Mouse (Mus musculus): ENCODE results near the gene Tssk3. TPM values are rescaled to one million over a fixed set of nuclear protein-coding genes. Genes with fewer than 3 reads are reported as not detected.
"Not testable (repeated sequence)": the region's sequence is repeated elsewhere in the genome, so short reads cannot be mapped to it uniquely, and the experiment has no call there.

The Tssk3 gene
- polyA plus RNA-seq, 1 experiment, result not detected

GRCm38 (mm10) chr4:129476047-129476446, 14.8 kb downstream of the Tssk3 start:
- H3K9me3 ChIP-seq, result no peaks in the 10 kb centered on the region
- TF ChIP-seq GATA1 (IDR thresholded peaks at IDR 0.05; ENCODE audit: borderline replicate concordance, low read length) (no peak), FLI1 (IDR thresholded peaks at IDR 0.05; ENCODE audit: low read length) (no peak)
- H3K36me3 ChIP-seq (replicated peaks; ENCODE audit: low read length), result peaks cover 94% of the 10 kb centered on the region
- no peaks in the 10 kb centered on the region for H3K27me3 ChIP-seq (replicated peaks)
- no peak overlapping the region for H3K4me3 ChIP-seq (replicated peaks)
- peaks cover 12% of the 10 kb centered on the region for H3K4me1 ChIP-seq

- Histone ChIP-seq H3K27me3 (replicated peaks) (no peaks in the 10 kb centered on the region), H3K4me3 (replicated peaks) (peak overlapping the region; percentile 65)
- TF ChIP-seq FLI1 (IDR thresholded peaks at IDR 0.05; ENCODE audit: low read length) (no peak), GATA1 (IDR thresholded peaks at IDR 0.05; ENCODE audit: borderline replicate concordance, low read length) (no peak)
These were observed 26.5 kb downstream of the Tssk3 start for GRCm38 (mm10) chr4:129464286-129464815.

GRCm38 (mm10) chr4:129463097-129464059, 27.4 kb downstream of the Tssk3 start:
- Histone ChIP-seq H3K4me3 (replicated peaks) (peak overlapping the region; percentile 99), H3K27me3 (replicated peaks) (no peaks in the 10 kb centered on the region), H3K4me1 (peaks cover 50% of the 10 kb centered on the region), H3K9me3 (no peaks in the 10 kb centered on the region), H3K36me3 (replicated peaks; ENCODE audit: low read length) (peaks cover 59% of the 10 kb centered on the region)
- TF ChIP-seq FLI1 (IDR thresholded peaks at IDR 0.05; ENCODE audit: low read length) (no peak), GATA1 (IDR thresholded peaks at IDR 0.05; ENCODE audit: borderline replicate concordance, low read length) (no peak)

More at GRCm38 (mm10) chr4:129464286-129464815, 26.5 kb downstream of the Tssk3 start:
- peaks cover 69% of the 10 kb centered on the region for H3K36me3 ChIP-seq (replicated peaks; ENCODE audit: low read length)
- no peaks in the 10 kb centered on the region for H3K9me3 ChIP-seq
- peaks cover 50% of the 10 kb centered on the region for H3K4me1 ChIP-seq

- TF ChIP-seq GATA1 (IDR thresholded peaks at IDR 0.05; ENCODE audit: borderline replicate concordance, low read length) (no peak), FLI1 (IDR thresholded peaks at IDR 0.05; ENCODE audit: low read length) (no peak)
These were observed 28.7 kb downstream of the Tssk3 start for GRCm38 (mm10) chr4:129462118-129462517.

GRCm38 (mm10) chr4:129461183-129461960, 29.4 kb downstream of the Tssk3 start, which contains the start of gene Bsdc1:
Gene Bsdc1, plus strand, starts transcription at chr4:129461581.
- H3K36me3 ChIP-seq (replicated peaks; ENCODE audit: low read length), result peaks cover 39% of the 10 kb centered on the region
- no peaks in the 10 kb centered on the region for H3K9me3 ChIP-seq
- H3K27me3 ChIP-seq (replicated peaks), result no peaks in the 10 kb centered on the region
- peaks cover 37% of the 10 kb centered on the region for H3K4me1 ChIP-seq
- TF ChIP-seq FLI1 (IDR thresholded peaks at IDR 0.05; ENCODE audit: low read length), result no peak
- no peak for TF ChIP-seq GATA1 (IDR thresholded peaks at IDR 0.05; ENCODE audit: borderline replicate concordance, low read length)
- peak within 1 kb of the TSS; percentile 99 for H3K4me3 ChIP-seq (replicated peaks)

More at GRCm38 (mm10) chr4:129462118-129462517, 28.7 kb downstream of the Tssk3 start:
- Histone ChIP-seq H3K27me3 (replicated peaks) (no peaks in the 10 kb centered on the region), H3K4me1 (peaks cover 42% of the 10 kb centered on the region), H3K9me3 (no peaks in the 10 kb centered on the region), H3K4me3 (replicated peaks) (peak overlapping the region; percentile 99), H3K36me3 (replicated peaks; ENCODE audit: low read length) (peaks cover 46% of the 10 kb centered on the region)

- TF ChIP-seq FLI1 (IDR thresholded peaks at IDR 0.05; ENCODE audit: low read length) (no peak), GATA1 (IDR thresholded peaks at IDR 0.05; ENCODE audit: borderline replicate concordance, low read length) (no peak)
- peaks cover 37% of the 10 kb centered on the region for H3K4me1 ChIP-seq
- no peaks in the 10 kb centered on the region for H3K27me3 ChIP-seq (replicated peaks)
- peaks cover 33% of the 10 kb centered on the region for H3K36me3 ChIP-seq (replicated peaks; ENCODE audit: low read length)
- peak overlapping the region; percentile 99 for H3K4me3 ChIP-seq (replicated peaks)
- no peaks in the 10 kb centered on the region for H3K9me3 ChIP-seq
These were observed 30.0 kb downstream of the Tssk3 start for GRCm38 (mm10) chr4:129460827-129461182.

- Histone ChIP-seq H3K36me3 (replicated peaks; ENCODE audit: low read length) (peaks cover 22% of the 10 kb centered on the region), H3K4me1 (peaks cover 40% of the 10 kb centered on the region), H3K9me3 (no peaks in the 10 kb centered on the region), H3K27me3 (replicated peaks) (no peaks in the 10 kb centered on the region), H3K4me3 (replicated peaks) (no peak overlapping the region)
- TF ChIP-seq GATA1 (IDR thresholded peaks at IDR 0.05; ENCODE audit: borderline replicate concordance, low read length) (no peak), FLI1 (IDR thresholded peaks at IDR 0.05; ENCODE audit: low read length) (no peak)
These were observed 31.1 kb downstream of the Tssk3 start for GRCm38 (mm10) chr4:129459726-129460125.

GRCm38 (mm10) chr4:129457311-129457710, 33.5 kb downstream of the Tssk3 start:
- H3K4me1 ChIP-seq, result peaks cover 17% of the 10 kb centered on the region
- not testable (repeated sequence) for H3K9me3 ChIP-seq; H3K4me3 ChIP-seq (replicated peaks); H3K36me3 ChIP-seq (replicated peaks; ENCODE audit: low read length); H3K27me3 ChIP-seq (replicated peaks)

- no peaks in the 10 kb centered on the region for H3K36me3 ChIP-seq (replicated peaks; ENCODE audit: low read length)
- no peaks in the 10 kb centered on the region for H3K27me3 ChIP-seq (replicated peaks)
- H3K4me1 ChIP-seq, result peaks cover 17% of the 10 kb centered on the region
- TF ChIP-seq GATA1 (IDR thresholded peaks at IDR 0.05; ENCODE audit: borderline replicate concordance, low read length) (no peak), FLI1 (IDR thresholded peaks at IDR 0.05; ENCODE audit: low read length) (no peak)
- H3K4me3 ChIP-seq (replicated peaks), result no peak overlapping the region
- peaks cover 8% of the 10 kb centered on the region for H3K9me3 ChIP-seq
These were observed 34.7 kb downstream of the Tssk3 start for GRCm38 (mm10) chr4:129456126-129456525.

Data from megakaryocyte, embryonic 14.5 days (primary cell).